Mouse (Mus musculus) liver, adult 2 months (tissue): ENCODE results near the gene Lmntd2.

Experiments used
- CTCF ChIP-seq: fragments of 200-500 bp; IDR thresholded peaks from 2 replicates; pipeline ENCODE4 v1.5.1; 2011; ENCODE audit warnings: low read depth, low read length, control low read depth
- POLR2A ChIP-seq: fragments of 200-500 bp; IDR thresholded peaks from 2 replicates; pipeline ENCODE4 v1.6.1; 2011; ENCODE audit warnings: low read length, control low read depth; ENCODE audit not compliant: insufficient read depth; ENCODE audit errors: extremely low read depth

GRCm38 (mm10) chr7:141191796-141192685 is 21.8 kb downstream of the Lmntd2 start:
- TF ChIP-seq POLR2A = no peak
- TF ChIP-seq CTCF = no peak
